Mouse (Mus musculus): Measurements from ENCODE around the gene Edn2.
A peak's percentile ranks its signal among the peaks of the same experiment; 100 is the strongest.

Edn2 gene

GRCm38 (mm10) chr4:120158714-120159310, 2.2 kb upstream of the Edn2 start:
- no peak for DNase-seq (ENCODE audit: low spot score)

GRCm38 (mm10) chr4:120162586-120162985, 1.6 kb downstream of the Edn2 start:
- DNase-seq (ENCODE audit: low spot score): no peak

- DNase-seq (ENCODE audit: low spot score): peak; percentile 42
Measured at GRCm38 (mm10) chr4:120163242-120163641, 2.2 kb downstream of the Edn2 start.

- DNase-seq (ENCODE audit: low spot score): no peak
Measured at GRCm38 (mm10) chr4:120164316-120164715, 3.3 kb downstream of the Edn2 start.

- no peak for DNase-seq (ENCODE audit: low spot score)
Measured at GRCm38 (mm10) chr4:120167778-120168177, 6.8 kb downstream of the Edn2 start.

GRCm38 (mm10) chr4:120168346-120168745, 7.3 kb downstream of the Edn2 start:
- no peak for DNase-seq (ENCODE audit: low spot score)

GRCm38 (mm10) chr4:120170387-120170936, 9.5 kb downstream of the Edn2 start:
- DNase-seq (ENCODE audit: low spot score): no peak

GRCm38 (mm10) chr4:120172050-120172684, 11.2 kb downstream of the Edn2 start:
- DNase-seq (ENCODE audit: low spot score): no peak

GRCm38 (mm10) chr4:120179123-120179522, 18.1 kb downstream of the Edn2 start:
- DNase-seq (ENCODE audit: low spot score): no peak

GRCm38 (mm10) chr4:120180535-120180934, 19.5 kb downstream of the Edn2 start:
- DNase-seq (ENCODE audit: low spot score): no peak

GRCm38 (mm10) chr4:120184374-120184991, 23.5 kb downstream of the Edn2 start:
- no peak for DNase-seq (ENCODE audit: low spot score)

GRCm38 (mm10) chr4:120186441-120186840, 25.4 kb downstream of the Edn2 start:
- DNase-seq (ENCODE audit: low spot score): no peak

- no peak for DNase-seq (ENCODE audit: low spot score)
Measured at GRCm38 (mm10) chr4:120186934-120187333, 25.9 kb downstream of the Edn2 start.

- DNase-seq (ENCODE audit: low spot score): no peak
Measured at GRCm38 (mm10) chr4:120188204-120188603, 27.2 kb downstream of the Edn2 start.

GRCm38 (mm10) chr4:120188651-120189161, 27.7 kb downstream of the Edn2 start:
- no peak for DNase-seq (ENCODE audit: low spot score)

GRCm38 (mm10) chr4:120189941-120190340, 28.9 kb downstream of the Edn2 start:
- DNase-seq (ENCODE audit: low spot score): no peak

- no peak for DNase-seq (ENCODE audit: low spot score)
Measured at GRCm38 (mm10) chr4:120191987-120192386, 31.0 kb downstream of the Edn2 start.

GRCm38 (mm10) chr4:120194026-120194425, 33.0 kb downstream of the Edn2 start:
- no peak for DNase-seq (ENCODE audit: low spot score)

GRCm38 (mm10) chr4:120194965-120195364, 34.0 kb downstream of the Edn2 start:
- no peak for DNase-seq (ENCODE audit: low spot score)

- DNase-seq (ENCODE audit: low spot score): no peak
Measured at GRCm38 (mm10) chr4:120199184-120199885, 38.3 kb downstream of the Edn2 start.

- DNase-seq (ENCODE audit: low spot score): no peak
Measured at GRCm38 (mm10) chr4:120200551-120201266, 39.7 kb downstream of the Edn2 start.
